Mouse (Mus musculus) T-cell, adult 2 months (primary cell): Measurements from ENCODE around the gene Zfp780b.
A peak's percentile ranks its signal among the peaks of the same experiment; 100 is the strongest.
"Not testable (repeated sequence)": the region's sequence is repeated elsewhere in the genome, so short reads cannot be mapped to it uniquely, and the experiment has no call there.

ENCODE experiments used
- DNase-seq: peaks from one replicate; pipeline ENCODE4 v3.0.0; 2022; ENCODE audit warnings: low spot score

Zfp780b gene

GRCm38 (mm10) chr7:27978683-27979528, at the start of gene Zfp780b:
TSS of gene Zfp780b (minus strand) at chr7:27979171.
- DNase-seq: peak; percentile 70

GRCm38 (mm10) chr7:28014445-28014810, 35.5 kb upstream of the Zfp780b start:
- DNase-seq: no peak

- DNase-seq: peak; percentile 71
Observed at GRCm38 (mm10) chr7:28013549-28014444, 34.8 kb upstream of the Zfp780b start, which contains the start of gene Zfp850. TSS of gene Zfp850 (minus strand) at chr7:28014115.

GRCm38 (mm10) chr7:28010271-28010670, 31.3 kb upstream of the Zfp780b start:
- DNase-seq: no peak

- no peak for DNase-seq
Observed at GRCm38 (mm10) chr7:27982197-27982596, 3.2 kb upstream of the Zfp780b start.

GRCm38 (mm10) chr7:27949451-27949850, 29.5 kb downstream of the Zfp780b start:
- not testable (repeated sequence) for DNase-seq

GRCm38 (mm10) chr7:27941869-27942268, 37.1 kb downstream of the Zfp780b start:
- DNase-seq: peak; percentile 32

GRCm38 (mm10) chr7:27933800-27934158, 45.2 kb downstream of the Zfp780b start:
- not testable (repeated sequence) for DNase-seq

- peak; percentile 85 for DNase-seq
Observed at GRCm38 (mm10) chr7:27933050-27933799, 45.7 kb downstream of the Zfp780b start.

GRCm38 (mm10) chr7:27928818-27929695, 49.9 kb downstream of the Zfp780b start, which contains the start of gene Zfp974:
TSS of gene Zfp974 (minus strand) at chr7:27929460.
- peak; percentile 71 for DNase-seq

- DNase-seq: not testable (repeated sequence)
Observed at GRCm38 (mm10) chr7:27927041-27927440, 51.9 kb downstream of the Zfp780b start.

GRCm38 (mm10) chr7:27910952-27911351, 68.0 kb downstream of the Zfp780b start:
- DNase-seq: not testable (repeated sequence)
